Mouse (Mus musculus) testis, adult 2 months (tissue): Measurements from ENCODE around the gene Tbxas1. TPM values are rescaled to one million over a fixed set of nuclear protein-coding genes. Genes with fewer than 3 reads are reported as not detected.

Source experiments
- H3K27ac ChIP-seq: fragments of 200-500 bp; 2 replicates; pipeline ENCODE4 v1.5.1; 2012; ENCODE audit warnings: low read depth, low read length; ENCODE audit not compliant: control insufficient read depth, insufficient read depth
- H3K27me3 ChIP-seq: fragments of 200-500 bp; 2 replicates; pipeline ENCODE4 v1.6.1; 2012; ENCODE audit warnings: mild to moderate bottlenecking, low read length, moderate library complexity; ENCODE audit not compliant: control insufficient read depth, insufficient read depth
- H3K36me3 ChIP-seq: fragments of 200-500 bp; 2 replicates; pipeline ENCODE4 v1.6.1; 2012; ENCODE audit warnings: mild to moderate bottlenecking, low read length; ENCODE audit not compliant: control insufficient read depth, insufficient read depth
- H3K4me1 ChIP-seq: fragments of 200-500 bp; 2 replicates; pipeline ENCODE4 v1.6.1; 2012; ENCODE audit warnings: low read length; ENCODE audit not compliant: control insufficient read depth, insufficient read depth
- H3K4me3 ChIP-seq: fragments of 200-500 bp; 2 replicates; pipeline ENCODE4 v1.5.1; 2012; ENCODE audit warnings: low read depth, mild to moderate bottlenecking, low read length, moderate library complexity, mixed read lengths; ENCODE audit not compliant: control insufficient read depth
- CTCF ChIP-seq: fragments of 200-500 bp; IDR thresholded peaks from 2 replicates; pipeline ENCODE4 v1.5.1; 2012; ENCODE audit warnings: low read depth, mild to moderate bottlenecking, inconsistent platforms, low read length, moderate library complexity; ENCODE audit not compliant: control insufficient read depth, insufficient read depth, insufficient replicate concordance
- POLR2A ChIP-seq: fragments of 200-500 bp; IDR thresholded peaks from 2 replicates; pipeline ENCODE4 v1.6.1; 2012; ENCODE audit warnings: low read depth, mild to moderate bottlenecking, inconsistent platforms, low read length, moderate library complexity; ENCODE audit not compliant: control insufficient read depth
- polyA plus RNA-seq: library from polyadenylated mRNA; depleted of rRNA; stranded (reverse); fragments of >200 nt; gene quantifications from 2 replicates; pipeline ENCODE4 v1.2.3, GENCODE M21; 2012

Gene Tbxas1
- polyA plus RNA-seq, 1 experiment = 0.16 TPM

DNA sequence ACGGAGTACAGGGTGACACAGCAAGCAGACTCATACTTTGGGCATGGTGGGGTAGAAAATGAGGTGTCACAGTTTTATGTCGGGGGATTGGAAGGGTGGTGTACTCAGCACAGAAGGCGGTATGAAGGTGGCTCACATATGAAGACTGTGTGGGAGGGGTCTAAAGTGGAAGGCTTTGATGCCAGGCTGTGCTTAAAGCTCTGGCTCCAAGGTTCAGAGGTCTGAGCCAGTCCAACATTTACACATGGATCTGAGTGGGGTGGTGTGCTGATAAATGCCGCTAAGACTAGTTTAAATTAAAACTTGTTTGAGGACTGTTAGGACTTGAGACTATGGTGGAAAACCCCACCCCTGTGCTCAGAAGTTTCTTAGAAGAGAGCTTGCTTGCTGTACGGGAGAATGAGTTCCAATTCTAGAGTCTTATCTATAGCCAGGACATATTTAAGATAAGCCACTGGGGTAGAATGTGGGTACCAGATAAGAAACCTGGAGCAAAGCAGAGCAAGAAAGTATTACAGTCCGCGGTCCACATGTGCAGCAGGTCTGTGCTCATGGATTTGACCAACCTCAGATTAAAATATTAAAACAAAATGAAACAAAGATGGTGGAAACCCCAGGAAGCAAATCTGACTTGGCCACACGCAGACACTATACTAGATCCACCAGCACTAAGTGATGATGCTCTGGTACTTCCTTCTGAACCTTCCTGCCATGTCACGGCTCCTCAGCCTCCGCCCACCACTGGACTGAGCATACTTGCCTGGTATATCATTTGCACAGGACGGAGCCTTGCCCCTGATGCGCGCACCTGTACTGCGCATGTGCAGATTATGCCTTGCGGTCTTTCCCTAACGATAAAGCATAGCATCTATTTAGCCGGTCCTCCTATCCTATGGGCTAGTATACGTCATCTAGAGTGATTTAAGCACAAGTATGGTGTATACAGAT, 48.9 kb downstream of the Tbxas1 start:
- Histone ChIP-seq H3K4me3 (no peak overlapping the region), H3K4me1 (peaks cover 10% of the 10 kb centered on the region), H3K27ac (no peak overlapping the region), H3K27me3 (no peaks in the 10 kb centered on the region), H3K36me3 (no peaks in the 10 kb centered on the region)
- TF ChIP-seq CTCF = no peak
- TF ChIP-seq POLR2A = no peak

DNA sequence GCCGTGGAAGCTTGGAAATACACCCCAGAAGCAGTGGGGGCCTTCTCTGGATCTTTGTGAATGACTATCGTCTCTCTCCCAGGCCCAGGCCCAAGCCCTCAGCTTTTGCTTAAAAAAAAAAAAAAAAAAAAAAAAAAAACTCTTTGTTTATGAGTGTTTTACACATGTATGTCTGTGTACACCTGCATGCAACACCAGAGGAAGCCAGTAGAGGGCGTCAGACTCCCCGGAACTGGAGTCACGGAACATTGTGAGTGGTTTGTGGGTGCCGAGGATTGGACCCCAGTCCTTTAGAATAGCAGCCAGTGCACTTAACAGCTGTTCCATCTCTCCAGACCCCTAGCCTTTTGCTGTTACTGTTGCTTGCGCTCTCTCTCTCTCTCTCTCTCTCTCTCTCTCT, 50.5 kb downstream of the Tbxas1 start:
- peaks cover 10% of the 10 kb centered on the region for H3K4me1 ChIP-seq
- H3K27me3 ChIP-seq = no peaks in the 10 kb centered on the region
- H3K4me3 ChIP-seq = peak overlapping the region; percentile 80
- peak; percentile 74; the same call in 1 of the 2 replicates for TF ChIP-seq CTCF
- TF ChIP-seq POLR2A = no peak
- H3K36me3 ChIP-seq = no peaks in the 10 kb centered on the region
- no peak overlapping the region for H3K27ac ChIP-seq

DNA sequence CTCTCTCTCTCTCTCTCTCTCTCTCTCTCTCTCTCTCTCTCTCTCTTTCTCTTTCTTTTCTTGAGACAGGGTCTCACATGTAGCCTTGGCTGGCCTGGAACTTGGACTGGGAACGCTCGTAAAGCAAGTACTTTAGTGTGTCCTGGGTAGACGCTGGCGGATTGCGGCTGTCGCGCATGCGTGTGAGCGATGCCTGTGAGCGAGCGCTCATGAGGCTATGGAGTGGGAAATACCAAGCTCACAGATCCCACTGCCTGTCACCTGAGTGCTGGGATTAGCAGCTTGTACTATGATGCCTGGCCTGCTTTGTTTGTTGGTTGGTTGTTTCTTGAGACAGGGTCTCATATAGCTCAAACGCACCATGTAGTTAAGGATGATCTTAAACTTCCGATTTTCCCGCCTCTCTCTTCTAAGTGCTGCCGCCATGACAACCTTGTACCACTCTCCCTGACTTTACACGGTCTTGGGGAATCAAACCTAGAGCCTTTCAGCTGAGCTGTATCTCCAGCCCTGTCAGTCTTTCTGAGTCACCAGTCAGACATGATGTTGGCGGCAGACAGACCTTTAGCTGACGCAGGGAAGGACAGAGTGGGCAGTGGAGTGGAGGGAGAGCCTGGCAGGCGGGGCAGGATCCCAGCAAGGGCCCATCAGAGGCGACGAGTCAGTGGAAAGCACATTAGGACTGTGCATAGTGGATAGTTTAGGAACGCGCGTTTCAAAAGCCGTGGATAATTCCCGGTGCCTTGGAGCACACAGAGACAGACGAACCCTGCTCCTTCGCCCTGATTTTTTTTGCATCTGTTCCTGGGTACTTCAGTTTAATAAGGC, 51.1 kb downstream of the Tbxas1 start:
- Histone ChIP-seq H3K36me3 (no peaks in the 10 kb centered on the region), H3K27ac (no peak overlapping the region), H3K27me3 (no peaks in the 10 kb centered on the region), H3K4me3 (peak overlapping the region; percentile 80), H3K4me1 (peaks cover 10% of the 10 kb centered on the region)
- TF ChIP-seq POLR2A = no peak
- TF ChIP-seq CTCF = no peak

DNA sequence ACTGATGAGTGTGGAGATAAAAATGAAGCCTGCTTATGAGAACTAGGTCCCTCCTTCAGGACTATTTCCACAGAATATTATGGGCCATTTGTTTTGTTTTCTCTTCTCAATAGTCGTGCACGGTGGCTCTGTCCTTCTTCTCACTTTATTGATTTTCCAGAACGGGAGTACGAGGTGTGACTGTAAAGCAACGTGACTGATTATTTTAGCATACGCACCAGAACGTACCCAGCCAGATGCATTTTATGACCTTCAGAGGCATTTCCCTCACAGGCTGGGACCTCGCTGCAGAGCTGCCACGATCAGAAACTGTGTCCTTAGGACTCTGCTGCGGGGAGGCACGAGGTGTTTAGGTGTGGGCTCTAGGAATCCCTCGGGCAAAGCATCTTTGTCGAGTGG, 51.8 kb downstream of the Tbxas1 start:
- Histone ChIP-seq H3K4me1 (peaks cover 10% of the 10 kb centered on the region), H3K27ac (no peak overlapping the region), H3K4me3 (no peak overlapping the region), H3K27me3 (no peaks in the 10 kb centered on the region), H3K36me3 (no peaks in the 10 kb centered on the region)
- TF ChIP-seq POLR2A (no peak), CTCF (no peak)

DNA sequence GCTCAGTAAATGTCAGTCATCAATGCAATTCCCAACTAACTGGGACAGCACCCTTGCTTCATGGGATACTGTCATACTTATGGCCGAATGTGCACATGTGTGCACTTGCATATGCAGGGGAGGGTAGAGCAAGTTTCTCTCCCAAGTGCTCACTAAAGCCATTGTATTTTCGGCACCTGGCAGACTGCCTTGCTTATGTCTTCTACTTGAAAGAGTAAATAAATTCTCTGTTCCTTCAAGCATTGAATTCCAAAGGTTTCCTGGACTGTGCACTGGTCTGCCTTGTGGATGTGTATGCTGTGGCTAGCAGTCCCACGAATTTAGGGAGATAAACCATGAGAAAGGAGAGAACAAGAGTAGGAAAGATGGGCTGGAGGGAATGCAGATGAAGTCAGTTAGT, 53.3 kb downstream of the Tbxas1 start:
- H3K27ac ChIP-seq = no peak overlapping the region
- no peaks in the 10 kb centered on the region for H3K27me3 ChIP-seq
- TF ChIP-seq CTCF = no peak
- no peak for TF ChIP-seq POLR2A

DNA sequence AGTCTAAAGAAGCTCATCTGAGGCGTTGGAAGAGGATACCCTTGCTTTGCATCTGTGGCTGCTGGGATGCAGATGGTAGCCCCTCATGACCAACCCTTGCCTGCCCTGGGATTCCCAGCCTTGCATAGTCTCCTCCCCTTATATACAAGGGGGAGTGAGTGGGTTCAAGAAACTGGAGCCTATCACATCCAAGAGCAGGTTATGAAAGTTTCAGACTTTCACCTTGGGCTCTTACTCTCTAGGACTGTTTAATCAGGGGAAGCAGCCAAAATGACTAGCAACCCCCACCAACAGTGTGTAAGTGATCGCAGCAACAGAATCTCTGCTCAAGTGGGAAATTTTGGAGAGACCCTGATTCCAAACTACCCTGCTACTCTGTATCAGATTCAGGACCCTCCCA, 60.8 kb downstream of the Tbxas1 start:
- H3K4me1 ChIP-seq = no peaks in the 10 kb centered on the region
- no peak overlapping the region for H3K4me3 ChIP-seq
- no peak for TF ChIP-seq CTCF
- TF ChIP-seq POLR2A = no peak
- no peaks in the 10 kb centered on the region for H3K27me3 ChIP-seq
- H3K36me3 ChIP-seq = no peaks in the 10 kb centered on the region
- H3K27ac ChIP-seq = no peak overlapping the region

More for the DNA sequence above, 53.3 kb downstream of the Tbxas1 start:
- Histone ChIP-seq H3K36me3 (no peaks in the 10 kb centered on the region), H3K4me3 (no peak overlapping the region), H3K4me1 (peaks cover 10% of the 10 kb centered on the region)

DNA sequence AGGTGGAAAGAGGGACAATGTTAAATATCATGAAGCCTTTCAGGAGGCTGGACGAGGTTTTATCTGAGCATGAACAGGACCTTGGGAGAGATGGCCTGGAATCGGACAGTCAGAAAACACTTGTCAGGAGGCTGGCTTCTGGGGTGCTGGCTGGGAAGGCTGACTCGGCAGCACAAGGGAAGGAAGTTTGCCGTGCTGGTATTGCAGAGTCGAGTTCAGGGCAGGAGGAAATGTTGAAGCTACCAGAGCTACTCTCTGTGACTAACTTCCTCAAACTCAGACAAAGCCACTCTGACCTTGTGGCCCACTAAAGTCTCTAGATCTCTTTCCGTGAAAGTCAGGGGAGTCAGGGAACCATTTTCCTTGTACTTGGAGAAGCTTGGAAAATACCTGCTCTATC, 63.2 kb downstream of the Tbxas1 start:
- Histone ChIP-seq H3K27me3 (no peaks in the 10 kb centered on the region), H3K4me3 (no peak overlapping the region), H3K27ac (no peak overlapping the region), H3K36me3 (no peaks in the 10 kb centered on the region), H3K4me1 (no peaks in the 10 kb centered on the region)
- no peak for TF ChIP-seq CTCF
- no peak for TF ChIP-seq POLR2A
